Mouse (Mus musculus): ENCODE results near the gene Strn4.

DNA sequence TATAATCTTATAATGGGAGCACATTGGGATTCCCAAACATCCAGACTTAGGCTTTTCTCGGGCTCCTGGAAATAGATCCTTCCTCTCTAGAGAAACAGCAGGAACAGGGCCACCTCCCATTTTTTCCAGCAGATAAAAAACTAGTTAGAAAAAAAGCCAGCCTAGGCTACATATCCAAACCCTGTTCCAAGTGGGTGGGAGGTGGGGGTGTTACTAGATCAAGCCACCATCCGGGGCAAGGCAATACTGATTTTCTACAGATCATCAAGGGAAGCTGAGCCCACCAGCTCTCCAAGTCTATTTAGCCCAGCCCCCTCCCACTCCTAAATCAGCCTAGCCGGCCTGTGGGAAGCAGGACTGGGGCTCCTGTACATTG lies 29.0 kb downstream of the Strn4 start:
- TF ChIP-seq CTCF (IDR thresholded peaks at IDR 0.05; ENCODE audit: borderline replicate concordance, control insufficient read depth, extremely low read depth, insufficient read depth, low read length, poor library complexity) (no peak), POLR2A (IDR thresholded peaks at IDR 0.05; ENCODE audit: control insufficient read depth, extremely low read depth, insufficient read depth, low read length, poor library complexity) (no peak)
